Mouse (Mus musculus) retina, postnatal 7 days (tissue): ENCODE data around the gene Copg2.

Experiments used
- DNase-seq: peaks from one replicate; pipeline ENCODE4 v3.0.0-alpha.2; 2012; ENCODE audit warnings: low read depth, low spot score

The Copg2 gene

DNA sequence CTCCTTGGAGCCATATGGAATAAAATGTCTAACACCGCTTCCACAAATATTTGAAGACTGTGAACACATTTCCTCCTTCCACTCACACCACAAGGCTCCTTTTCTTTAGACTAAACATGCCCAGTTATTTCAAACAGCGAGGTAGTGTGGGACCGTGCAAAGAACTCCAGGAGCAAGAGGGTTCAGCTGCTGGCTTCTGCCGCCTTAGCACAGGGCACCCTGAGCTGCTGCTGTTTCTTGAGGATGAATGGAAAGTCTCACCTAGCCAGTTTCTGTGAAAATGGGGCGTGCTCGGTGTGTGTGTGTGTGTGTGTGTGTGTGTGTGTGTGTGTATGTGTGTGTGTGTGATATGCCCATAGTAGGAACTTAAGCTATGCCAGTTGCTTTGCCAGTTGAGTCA lies 162.1 kb downstream of the Copg2 start:
- DNase-seq = no peak

DNA sequence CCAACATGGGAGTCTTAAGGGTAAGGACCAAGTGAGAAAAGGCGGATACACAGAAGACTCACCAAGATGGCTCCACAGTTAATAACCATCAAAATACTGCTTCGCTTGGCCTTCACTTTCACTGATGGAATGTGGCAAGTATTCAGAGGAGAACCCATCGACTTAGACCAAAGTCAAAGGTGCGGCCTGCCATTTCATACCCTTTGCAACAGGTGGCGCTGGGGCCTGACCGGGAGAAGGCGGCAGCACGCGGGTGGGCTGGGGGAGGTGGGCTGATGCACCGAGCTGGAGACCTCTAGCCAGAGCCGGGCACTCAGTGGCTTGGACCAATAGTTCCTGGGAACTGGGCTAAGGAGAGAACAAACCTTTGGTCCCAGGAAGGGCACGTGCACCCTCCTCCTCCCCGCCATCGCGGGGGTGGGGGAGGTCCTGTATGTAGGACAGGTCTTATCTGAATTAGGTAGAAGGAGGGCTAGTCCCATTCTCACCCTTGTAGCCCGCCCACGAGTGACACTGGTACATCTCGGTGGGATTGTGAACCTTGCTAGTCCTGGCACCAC lies 163.9 kb downstream of the Copg2 start:
- no peak for DNase-seq

DNA sequence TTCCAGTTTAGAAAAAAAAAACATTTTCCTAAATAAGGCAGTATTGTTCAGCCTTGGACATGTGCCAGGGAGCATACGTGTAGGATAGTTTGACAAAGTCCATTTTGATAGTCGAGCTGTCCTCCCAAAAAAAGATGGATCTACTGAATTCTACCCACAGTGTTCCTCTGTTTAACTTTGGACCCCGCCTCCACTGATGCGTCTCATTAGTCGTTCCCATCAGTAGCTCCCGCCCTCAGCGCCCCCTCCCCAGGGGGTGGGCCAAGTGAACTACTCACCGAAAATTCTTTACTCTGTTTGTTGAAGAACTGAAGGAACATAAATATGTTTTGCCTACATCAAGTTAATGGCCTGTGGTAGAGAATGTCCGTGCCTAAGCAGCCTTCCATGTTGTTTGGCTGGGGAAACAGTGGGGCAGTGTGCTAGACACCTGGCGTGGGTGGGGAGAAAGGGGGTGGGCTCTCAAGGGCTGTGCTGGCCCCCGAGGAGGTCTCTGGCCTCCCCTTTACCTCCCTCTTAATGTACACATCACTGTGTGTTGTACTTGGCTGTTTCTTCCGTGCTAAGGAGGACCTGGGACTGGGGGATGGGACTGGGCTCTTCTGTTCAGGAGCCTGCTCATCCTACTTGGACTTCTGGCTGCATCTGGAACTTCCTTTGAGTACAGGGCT lies 166.2 kb downstream of the Copg2 start:
- DNase-seq = no peak

DNA sequence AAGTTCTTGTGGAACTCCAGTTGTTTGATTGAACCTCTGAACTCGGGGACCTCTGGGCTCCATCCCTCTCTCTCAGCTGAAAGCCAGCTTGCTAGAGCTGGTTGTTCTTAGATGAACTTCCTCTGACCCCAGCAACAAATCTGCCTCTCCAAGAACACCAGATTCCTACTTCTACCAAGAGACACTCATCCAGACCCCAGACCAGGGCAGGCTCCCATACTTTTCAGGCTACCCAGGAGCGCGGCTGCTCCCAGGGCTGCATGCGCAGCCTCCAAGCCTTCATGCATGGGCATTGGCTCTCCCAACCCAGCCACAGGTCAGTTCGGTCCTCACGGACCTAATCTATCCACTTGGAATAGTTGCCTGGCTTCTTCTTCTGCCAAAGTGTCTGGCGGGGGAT lies 173.3 kb downstream of the Copg2 start, which contains the start of gene Mest:
Gene Mest (plus strand): TSS at position 217 of the 400 bp plus-strand sequence.
- DNase-seq = no peak

DNA sequence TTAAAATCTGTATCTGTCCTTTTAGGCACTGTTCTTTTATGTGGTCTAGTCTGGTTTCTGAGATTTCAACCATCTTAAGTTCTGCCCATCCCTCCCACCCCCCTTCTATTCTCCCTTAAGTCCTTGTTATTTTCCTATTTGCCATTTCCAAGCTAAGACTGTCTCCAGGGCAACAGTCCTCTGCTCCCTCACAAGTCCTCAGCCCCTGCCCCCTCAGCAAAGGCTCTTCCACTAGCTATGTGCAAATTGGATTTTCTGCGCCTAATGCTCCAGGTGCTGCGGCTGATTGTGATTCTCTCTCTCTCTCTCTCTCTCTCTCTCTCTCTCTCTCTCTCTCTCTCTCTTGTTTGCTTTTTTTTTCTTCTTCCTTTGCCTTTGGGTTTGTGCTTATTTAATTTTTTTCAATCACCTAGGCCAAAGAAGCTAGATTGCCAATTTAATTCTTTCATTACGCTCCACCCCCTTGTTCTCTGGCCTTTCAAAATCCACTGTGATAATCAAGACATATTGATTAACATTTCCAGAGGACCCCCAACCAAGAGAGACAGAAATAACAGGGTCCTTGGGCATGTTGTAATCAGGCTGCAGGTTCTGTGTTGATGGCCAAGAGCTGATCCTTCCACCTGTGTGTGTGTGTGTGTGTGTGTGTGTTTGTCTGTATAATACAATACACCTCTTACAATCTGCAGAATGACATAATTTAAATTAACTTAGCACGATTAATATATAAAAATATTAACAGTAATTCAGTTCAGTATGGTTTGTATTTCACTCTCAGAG lies 174.0 kb downstream of the Copg2 start:
- no peak for DNase-seq

DNA sequence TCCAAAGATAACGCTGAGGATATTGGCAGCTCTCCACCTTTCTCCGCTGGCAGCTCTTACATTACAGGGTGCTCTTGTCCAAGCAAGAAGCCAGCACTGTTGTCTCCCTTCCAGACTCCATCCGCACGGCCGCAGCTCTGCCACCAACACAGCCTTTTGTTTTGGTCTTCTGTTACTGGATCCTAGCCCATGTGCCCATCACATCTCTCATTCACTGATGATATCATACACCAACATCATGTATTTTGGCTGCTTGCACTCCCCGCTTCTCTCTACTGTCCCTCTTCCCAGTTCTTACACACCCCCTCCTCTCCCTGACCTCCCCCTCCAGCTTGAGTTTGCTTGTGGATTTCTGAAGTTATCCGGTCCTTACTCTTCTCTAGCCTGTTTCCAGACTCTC lies 179.8 kb downstream of the Copg2 start:
- no peak for DNase-seq

DNA sequence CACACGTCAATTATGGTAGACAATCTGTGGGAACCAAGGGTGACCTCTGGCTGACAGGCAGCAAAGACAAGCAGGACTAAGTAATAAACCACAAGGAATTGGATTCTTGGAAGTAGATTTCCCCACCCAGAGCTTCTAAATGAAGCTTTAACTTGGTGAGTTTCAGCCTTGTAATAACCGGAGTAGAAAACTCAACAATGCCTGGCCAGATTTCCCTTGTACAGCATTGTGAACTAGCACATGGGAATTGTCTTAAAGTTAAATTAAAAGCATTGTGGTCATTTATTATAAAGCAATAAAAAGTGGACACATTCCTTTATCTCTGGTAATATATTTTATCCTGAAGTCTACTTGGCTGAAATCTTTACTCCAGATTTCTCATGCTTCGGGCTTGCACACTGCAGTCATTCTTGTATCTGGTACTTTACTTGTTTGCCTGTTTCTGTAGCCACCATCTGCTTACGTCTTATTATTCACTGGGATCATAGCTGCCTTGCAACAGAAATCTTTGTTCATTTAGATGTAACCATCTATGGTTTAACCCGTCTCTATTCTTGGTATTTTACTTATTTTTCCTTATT lies 181.6 kb downstream of the Copg2 start:
- DNase-seq = no peak

DNA sequence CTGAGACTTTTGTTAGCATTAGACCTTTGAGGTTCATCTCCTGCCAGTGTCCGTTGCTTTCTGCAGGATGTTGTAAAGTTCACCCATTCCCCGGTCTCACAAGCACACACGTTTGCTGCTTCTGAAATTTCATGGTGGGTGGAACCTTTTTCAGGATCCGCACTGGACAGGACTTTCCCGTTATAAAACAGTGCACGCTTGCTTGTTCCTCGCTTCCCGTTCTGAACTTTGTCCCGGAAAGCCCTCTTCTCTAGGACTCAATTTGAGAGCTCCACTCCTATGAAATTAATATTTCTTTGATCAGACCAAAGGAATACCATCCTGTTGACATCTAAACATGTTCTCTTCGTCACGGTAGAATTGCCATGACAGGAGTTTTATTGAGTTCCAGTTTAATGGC lies 182.7 kb downstream of the Copg2 start:
- no peak for DNase-seq

DNA sequence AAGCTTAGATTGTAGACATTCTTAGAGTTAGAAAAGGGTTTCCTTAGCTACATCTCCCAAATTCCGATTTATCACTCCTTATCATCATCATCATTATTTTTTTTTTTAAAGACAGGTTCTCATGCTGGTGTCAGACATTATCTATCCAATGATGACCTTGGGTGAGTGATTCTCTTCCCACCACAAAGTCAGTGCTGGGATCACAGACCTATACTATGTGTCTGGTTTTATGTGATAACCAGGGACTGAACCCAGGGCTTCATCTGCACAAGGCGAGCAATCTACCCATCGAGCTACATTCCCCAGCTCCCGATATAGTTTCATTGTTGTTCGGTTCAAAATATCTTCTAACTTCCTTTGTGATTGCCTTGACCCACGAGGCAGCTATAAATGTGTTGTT lies 183.1 kb downstream of the Copg2 start:
- no peak for DNase-seq

DNA sequence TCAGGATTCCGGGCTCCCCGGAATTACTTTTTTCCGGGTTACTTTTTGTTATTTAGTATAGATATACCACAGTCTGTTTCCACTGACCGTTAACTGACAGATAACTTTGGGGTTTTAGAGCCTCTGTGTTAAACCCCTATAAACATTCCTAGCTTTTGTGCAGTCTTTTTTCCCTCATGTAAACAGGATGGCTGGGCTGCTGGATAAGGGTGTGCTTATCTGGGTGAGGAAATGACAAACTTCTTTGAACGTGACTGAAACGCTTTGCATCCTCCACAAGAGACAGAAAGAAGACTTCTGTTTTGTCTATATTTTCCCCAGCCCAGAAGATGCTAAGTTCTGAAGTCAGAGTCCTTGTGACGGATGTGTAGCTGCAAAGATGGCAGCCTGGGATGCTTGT lies 184.1 kb downstream of the Copg2 start:
- no peak for DNase-seq

DNA sequence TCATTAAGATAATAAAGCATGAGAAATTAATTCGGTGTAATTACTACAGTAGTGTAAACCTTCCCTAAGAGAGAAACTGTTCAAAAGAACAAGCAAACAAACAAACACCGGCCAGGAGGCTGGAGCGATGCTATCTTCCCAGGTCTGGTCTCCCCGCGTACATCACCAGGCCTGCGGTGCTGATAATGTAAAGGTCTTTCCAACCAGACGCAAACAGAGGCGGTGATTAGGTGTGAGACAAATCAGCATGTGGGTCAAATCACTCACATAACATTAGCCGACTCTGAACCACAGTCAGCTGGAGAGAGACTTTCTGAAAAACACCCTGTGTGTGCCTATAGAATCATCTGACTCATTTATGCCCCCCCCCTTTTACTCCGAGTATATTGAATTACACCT lies 185.2 kb downstream of the Copg2 start:
- DNase-seq = no peak

DNA sequence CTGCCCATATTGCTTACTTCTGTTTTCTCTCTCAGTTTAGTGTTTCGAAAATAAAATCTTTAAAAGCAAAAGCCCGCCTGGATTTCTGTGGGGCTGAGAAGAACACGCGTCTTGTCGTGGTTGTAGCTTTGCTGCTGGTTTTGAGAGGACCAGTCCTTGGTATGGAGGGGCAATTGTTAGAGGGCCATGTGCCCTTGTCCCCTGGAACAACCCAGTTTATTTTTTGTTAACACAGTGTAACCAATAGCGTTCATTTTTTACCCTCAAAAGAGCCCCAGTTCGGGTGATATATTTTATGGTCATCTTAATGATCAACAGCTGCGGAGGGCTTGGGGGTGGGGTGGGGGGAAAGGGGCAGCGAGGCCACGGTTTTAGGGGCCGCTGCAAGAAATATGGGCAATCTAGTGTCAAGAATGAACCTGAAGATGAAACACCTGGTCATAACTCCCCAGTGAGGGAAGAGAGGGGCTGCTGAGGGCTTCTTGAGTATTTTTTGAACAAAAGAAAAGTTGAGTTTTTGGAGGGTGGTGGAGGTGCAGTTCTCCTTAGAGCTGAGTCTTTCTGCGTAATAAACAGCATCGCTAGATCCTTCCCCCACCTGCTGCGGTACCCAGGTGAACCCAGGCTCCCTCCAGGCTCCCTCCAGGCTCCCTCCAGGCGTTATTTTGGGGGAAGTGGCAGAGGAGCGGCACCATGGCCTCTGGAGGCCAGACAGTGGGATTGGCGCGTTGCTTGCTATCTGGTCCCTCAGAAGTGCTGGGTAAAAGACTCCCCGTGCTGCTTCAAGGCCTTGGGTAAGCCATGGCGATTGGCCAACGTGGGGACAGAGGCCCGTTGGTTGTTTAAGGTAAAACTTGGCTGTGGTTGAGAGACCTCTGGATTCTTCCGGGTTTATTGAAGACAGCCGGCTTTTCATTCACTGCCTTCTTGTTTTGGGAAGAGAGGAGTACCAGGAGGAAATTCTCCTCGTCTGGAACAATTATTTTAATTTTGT lies 185.9 kb downstream of the Copg2 start:
- DNase-seq = no peak

DNA sequence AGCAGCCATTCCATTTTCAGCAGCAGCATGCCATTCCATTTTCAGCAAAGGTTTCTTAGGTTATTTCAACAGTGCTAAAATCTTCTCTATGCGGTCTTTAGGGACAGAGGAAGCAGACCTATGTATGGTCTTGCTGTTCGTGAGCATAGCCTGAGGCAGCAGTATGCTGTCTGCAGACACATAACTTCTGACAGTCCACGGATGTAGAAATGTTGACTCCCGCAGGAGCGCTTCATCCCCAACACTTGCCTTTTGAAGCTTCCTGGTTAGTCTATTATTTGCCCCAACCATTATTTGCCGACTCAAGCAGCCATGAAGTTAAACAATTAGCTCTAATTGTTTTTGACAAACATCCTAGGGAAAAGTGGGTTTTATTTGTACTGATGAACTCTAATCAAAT lies 187.5 kb downstream of the Copg2 start:
- DNase-seq = no peak

DNA sequence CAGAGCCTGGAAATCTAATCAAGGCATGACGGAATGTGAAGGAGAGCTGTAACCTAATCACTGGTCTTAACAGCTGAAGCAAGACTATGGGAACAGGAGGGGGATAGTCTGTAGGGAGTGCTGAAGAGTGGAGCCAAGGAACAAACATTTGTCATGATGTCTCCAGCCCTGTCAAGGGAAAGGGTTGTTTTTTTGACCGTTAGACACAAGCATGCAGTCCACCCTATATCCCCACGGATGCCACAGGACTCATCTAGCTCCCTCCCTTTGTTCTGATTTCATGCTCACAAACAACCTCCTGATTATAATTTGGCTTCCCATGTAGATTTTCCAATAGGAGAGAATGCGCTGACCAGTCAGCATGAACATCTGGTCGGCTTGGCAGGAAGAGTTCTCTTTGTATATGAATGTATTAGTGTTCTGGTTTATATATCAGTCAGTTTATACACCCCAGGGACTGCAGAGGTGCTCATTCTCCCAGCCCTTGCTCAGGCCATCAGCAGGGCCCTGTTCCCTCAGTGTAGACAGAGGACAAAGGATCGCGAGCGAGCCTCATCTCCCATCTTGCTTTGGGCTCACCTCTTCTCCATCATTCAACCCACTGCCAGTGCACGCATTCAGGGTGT lies 192.5 kb downstream of the Copg2 start:
- DNase-seq = no peak

DNA sequence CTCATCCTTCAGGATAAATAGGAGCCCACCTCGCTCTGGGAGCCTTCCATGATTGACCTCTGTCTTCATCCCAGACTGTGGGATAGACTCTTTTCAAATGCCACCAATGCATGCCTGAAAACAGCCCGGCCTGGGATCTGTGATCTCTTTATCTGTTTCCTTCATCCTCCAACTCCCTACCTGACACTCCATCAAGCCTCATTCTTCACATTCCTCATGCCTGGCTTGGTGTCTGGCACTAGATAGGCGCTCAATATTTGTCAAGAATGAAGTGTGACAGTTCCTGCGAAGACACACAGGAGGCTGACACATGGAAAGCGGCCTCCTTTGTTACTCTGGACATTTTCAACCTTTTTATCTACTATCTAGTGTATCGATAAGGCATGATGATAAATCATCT lies 193.1 kb downstream of the Copg2 start:
- DNase-seq = no peak

DNA sequence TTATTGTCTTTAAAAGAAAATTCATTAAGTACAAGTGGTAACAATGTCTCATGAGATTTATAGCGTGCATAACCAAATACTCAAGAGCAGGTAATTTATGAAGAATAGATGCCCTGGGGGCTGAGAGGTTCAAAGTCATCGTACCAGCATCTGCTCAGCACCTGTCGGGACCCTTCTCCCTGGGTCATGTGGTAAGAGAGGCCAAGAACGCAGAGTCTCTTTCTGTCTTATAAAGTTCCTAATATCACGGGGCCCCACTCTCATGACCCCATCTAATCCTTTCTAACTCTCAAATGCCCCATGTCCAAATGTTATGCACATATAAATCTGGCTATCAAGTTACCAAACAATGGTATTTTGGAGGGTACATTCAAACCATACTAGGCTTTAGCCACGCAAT lies 193.7 kb downstream of the Copg2 start:
- DNase-seq = no peak

DNA sequence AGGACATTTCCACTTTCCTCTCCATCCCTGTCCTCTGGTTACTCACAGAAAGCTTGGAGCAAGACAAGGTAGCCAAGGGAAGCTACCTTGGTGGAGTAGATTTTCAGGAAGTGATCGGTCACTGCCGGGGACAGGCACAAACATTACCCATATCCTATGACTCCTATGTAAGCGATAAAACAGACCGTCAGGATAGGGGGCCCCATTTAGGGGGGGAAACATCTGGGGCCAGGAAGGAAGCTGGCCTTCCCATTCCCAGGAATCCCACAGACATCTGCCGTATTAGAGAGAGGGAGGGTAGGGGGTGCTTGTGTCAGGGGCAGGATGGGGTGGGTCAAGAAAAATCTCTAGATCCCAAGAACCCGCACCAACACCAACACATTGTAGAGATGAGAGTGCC lies 196.4 kb downstream of the Copg2 start:
- DNase-seq = no peak

DNA sequence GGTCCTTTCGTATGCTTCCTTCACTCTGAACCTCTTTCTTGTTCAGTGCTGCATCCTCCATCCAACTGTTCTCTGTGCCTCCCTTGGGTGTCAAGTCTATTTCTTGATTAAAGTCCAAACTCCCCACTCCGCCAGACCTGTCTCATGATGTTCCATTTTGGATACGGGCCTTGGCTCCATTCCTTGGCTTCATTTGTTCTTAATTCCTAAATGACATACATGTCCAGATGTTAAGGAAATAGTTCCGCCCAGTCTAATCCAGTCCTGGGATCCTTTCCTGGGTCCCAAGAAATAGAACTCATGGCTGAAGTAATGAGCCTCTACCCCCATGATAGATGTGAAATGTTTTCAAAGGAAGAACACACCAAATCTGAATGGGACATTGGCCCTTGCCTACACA lies 198.6 kb downstream of the Copg2 start:
- DNase-seq = no peak
